Mouse (Mus musculus) thymus, postnatal 0 days (tissue): ENCODE measurements around the gene Apbb2. TPM values are rescaled to one million over a fixed set of nuclear protein-coding genes. Genes with fewer than 3 reads are reported as not detected.

Source experiments
- DNase-seq: peaks from one replicate; pipeline ENCODE4 v3.0.0-alpha.2; 2015; ENCODE audit warnings: low spot score
- polyA plus RNA-seq: library from polyadenylated mRNA; unstranded; fragments of >200 nt; fragmentation: Nextera tagmentation; extraction: Ambion mirVana; gene quantifications from 2 replicates; pipeline ENCODE4 v1.2.1, GENCODE M21; 2015

Gene Apbb2
- polyA plus RNA-seq, 1 experiment from 2014 or later: 10.6 TPM

DNA sequence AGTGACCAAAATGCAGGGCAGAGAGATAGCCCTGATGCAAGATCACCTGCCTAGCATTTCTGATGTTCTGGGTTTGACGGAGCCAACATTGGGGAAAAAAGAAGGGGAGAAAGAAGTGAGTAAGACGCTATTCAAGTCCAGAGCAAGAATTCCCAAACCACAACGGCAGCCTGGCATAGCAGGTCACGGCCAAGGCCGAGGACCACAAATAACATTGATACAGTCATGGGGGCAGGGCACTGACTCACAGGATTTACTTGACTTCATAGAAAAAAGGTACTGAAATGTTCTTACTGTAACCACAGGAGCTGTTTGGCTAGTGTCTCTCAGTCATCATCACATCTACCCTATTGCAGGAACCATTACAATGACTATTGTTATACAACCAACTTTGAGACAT, 68.3 kb downstream of the Apbb2 start:
- DNase-seq: no peak

DNA sequence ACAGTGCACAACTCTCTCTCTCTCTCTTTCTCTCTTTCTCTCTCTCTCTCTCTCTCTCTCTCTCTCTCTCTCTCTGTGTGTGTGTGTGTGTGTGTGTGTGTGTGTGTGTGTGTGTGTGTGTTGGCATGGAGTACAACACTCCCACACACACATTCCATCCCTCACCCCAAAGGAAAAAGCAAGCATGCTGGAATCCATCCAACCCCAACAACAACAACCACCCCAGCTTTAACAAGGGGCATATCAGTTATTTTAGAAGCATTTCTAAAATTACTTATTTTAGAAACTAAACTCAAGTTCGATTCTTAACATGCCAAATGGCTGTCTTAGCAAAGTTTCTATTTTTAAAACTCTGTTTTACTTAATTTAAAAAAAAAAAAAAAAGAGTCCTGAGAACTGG, 68.9 kb downstream of the Apbb2 start:
- DNase-seq: no peak

DNA sequence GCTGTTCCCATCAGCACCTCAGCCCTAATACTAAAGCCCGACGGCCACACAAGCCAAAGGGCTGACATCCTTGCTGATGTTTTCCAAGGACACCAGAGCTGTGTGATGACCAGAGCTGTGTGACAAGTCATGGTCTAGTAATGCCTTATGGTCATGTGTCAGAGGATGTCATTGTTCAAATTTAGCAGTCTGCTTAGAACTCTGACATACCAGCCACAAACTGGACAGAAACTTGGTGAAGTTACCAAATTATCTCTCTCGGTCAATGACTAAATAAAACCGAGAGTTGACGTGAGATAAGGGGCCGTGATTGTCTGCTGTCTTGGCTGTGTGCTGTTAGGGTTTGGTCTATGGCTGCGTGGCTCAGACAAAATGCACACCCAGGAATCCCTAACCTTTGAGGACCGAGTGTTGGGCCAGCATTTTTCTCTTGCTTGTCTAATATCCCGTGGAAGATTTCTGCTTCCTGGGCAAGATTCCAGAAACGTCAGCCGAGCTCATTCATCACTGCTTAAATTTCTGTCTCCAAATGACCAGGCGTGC, 71.5 kb downstream of the Apbb2 start:
- DNase-seq: no peak

DNA sequence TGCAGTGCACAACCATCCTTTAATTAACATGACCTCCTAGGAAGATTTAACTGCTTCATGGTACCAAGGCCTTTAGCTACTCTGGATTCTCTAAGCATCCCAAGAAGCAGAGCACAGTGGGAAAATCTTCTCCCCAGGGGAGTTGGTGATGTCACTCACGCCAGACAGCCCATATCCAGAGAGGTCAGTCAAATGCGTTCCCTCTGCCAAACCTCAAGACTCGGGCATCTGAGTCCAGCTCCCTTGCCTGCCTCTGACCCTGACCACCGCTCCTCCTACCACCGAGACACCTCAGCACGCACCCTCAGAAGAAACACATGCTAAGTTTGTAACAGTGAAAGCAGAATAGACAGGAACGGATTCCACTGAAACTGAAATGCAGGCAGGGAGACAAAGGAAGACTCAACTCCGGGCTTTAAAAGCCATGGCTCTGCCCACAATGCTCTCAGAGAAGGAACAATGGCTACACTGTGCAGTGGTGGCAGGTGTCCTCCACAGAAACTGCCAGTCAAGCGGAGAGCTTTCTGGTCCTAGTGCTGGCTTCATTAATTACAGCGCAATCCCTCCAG, 72.9 kb downstream of the Apbb2 start:
- no peak for DNase-seq

DNA sequence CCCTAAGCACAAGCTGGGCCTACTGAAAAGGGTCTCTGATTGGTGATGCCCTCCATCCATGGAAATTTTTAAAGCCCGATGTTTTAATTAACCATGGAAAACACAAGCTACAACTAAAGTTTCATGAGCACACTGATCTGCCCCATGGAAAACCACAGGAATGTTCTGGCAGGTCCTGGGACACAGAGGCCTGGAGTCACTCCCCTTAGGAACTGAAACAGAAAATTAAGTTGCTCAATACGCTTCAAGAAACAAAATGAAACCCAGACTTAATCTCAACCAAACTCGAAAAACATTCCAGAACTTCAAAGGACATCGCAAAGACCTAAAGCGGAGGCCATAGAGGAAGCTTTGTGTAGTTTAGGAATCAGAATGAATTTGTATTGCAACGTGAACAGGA, 74.8 kb downstream of the Apbb2 start:
- DNase-seq: no peak

DNA sequence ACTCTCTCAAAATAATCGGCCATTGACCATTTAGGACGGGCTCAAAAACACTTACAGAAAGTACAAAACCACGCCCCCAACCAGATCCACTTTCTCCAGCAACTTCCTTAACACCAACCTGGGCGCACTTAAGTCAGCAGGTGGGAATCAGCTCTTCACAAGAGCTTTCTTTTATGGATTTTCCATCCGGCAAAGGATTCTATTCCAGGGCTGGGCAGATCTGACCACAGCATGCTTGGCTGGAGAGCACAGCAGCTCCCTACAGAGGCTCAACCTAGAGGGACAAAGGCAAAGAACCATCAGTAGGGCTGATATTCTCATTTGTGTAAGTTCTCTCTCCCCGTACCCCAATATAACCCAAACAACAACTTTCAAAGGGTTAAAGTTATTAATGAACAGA, 75.2 kb downstream of the Apbb2 start:
- DNase-seq: no peak

DNA sequence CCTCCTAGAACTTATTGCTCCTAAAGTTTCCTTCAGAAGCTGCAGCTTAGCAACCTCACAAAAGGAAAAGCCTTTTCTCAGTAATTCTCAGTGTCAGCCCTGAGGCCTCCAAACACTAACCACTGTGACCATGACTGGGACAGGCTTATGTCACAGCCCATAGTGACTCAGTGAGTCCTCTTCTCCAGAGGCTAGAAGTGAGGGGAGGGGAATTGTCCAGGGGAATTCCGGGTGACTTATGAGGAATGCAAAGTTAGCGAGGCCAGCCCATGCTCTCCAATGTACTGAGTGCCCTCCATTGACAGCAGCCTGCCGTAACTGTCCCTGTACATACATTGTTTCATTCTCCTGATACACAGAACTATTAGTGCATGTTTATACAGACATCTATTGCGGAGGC, 76.1 kb downstream of the Apbb2 start:
- DNase-seq: no peak

- DNase-seq: no peak
Observed at GRCm38 (mm10) chr5:66541385-66541784, 77.2 kb downstream of the Apbb2 start.

- no peak for DNase-seq
Observed at GRCm38 (mm10) chr5:66540246-66540645, 78.3 kb downstream of the Apbb2 start.

GRCm38 (mm10) chr5:66537811-66538210, 80.8 kb downstream of the Apbb2 start:
- no peak for DNase-seq

DNA sequence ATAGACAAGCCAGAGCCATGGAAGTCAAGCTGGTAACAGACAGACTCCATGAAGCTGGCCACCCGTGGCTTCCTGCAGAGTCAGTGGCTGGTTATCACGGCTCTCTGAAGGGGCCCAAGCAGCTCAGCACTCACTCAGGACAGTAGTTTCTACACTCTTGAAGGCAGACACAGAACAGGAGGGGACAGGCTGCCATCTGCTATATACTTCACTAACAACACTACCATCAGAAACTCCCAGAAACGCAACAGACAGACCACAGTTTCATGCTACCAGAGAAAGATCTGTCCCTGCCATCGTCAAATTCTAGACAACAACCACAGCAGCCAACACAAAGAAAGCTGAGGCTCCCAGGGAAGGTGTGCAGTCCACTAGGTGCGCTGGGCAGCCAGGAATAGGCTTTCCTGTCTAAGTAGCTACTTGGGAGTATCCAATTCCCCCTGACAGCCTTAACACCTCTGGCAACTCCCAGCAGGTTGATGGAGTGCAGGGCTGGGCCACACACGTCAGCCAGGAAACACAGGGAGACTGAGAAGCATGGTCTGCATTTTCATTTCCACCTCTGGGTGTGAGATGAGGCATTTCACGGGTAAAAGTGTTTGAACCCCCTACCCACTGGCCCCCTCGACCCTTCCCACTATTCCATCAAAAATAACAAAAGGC, 81.8 kb downstream of the Apbb2 start:
- DNase-seq: no peak

DNA sequence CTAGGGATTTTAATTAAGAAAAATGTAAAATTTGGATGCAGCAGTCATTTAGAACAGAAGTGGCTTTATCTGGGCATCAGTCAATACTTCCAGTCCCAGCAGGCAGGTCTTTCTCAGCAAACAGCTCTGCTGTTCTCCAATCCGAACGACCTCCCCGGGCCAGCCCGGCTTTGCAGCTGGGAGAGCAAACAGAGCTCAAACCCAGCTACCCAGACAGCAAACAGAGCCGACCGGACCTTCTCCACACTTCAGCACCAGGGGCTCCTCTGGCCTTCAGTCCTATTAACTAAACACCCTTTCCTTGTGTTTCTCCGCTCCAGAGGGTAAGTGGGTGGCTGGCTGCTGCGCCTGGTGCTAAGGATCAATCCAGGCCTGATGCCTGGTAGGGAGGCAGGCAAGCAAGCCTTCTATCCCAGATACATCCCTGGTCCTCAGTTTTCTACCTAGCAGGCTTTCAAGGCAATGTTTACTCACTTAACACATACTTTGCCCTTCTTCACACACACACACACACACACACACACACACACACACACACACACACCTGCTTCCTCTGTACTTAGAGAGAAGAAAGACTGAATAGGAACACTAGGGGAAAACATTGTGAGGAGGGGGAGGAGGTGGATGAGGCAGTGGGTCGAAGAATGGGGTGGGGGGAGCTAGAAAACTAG, 82.9 kb downstream of the Apbb2 start:
- DNase-seq: no peak

DNA sequence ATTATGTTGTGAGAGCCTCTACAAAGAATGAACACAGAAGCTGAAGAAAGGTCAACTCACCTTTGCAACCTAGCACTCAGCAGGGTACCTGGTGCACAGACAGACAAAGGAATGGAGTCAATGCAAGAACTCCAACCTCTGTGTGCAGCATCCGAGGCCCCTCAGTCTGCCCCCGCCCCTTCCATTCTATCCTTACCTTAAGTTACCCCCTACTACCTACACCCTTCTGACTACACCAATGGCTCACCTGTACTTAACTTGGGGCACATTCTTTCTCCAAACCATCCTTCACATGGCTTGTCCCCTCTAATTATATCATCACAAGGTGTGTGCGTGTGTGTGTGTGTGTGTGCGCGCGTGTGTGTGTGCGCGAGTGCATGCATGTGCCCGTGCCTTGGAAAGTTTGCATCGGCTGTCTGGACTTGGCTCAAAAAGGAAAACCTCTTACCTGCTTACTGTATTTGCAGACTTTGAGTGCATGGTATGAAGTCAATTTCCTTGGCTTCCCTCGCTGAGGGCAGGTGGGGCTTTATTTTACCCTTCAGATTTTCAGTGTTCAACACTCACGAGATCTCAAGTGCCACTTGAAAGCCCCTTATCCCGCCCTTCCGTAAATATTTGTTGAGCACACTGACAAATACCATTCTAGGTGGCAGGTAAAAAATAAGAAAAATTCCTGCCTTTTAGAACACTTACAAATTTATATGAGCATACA, 84.7 kb downstream of the Apbb2 start:
- no peak for DNase-seq

GRCm38 (mm10) chr5:66532827-66533226, 85.8 kb downstream of the Apbb2 start:
- DNase-seq: no peak

DNA sequence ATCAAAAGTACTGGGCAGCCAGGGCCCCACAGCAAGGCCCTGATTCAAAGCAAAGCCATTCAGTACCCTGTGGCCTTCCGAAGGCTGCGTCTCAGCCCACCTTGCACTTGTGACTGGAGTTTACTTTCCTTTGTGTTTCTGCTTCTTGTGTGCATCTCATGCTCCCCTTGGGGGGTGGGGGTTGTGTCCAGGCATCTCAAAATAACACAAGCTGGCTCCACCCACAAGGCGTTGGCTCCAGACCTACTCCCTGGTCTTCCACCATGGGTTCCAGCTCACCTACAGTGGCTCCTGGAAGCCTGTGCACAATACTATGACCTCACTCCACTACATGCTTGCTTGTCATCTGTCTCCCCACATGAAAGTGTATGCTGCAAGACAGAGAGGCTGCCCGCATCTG, 88.2 kb downstream of the Apbb2 start:
- no peak for DNase-seq

GRCm38 (mm10) chr5:66529631-66530030, 89.0 kb downstream of the Apbb2 start:
- DNase-seq: no peak

DNA sequence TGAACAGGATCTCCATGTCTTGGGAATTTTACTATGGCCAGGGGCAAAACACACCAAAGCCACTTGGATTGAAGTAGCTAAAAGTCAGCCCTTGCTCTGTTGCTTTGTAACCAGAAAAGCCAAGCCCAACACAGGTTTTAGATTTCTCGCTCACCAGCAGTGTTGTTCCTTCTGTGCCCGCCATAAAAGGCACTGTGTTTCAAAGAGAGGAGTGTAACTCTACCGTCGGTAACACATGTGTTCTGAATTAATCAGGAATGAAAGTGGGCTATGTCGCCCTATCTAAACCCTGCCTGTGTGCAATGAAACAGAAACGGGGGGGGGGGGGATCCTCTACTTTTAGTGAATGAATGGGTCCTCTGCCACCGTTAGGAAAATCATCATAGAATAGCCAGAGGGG, 90.0 kb downstream of the Apbb2 start:
- DNase-seq: no peak

DNA sequence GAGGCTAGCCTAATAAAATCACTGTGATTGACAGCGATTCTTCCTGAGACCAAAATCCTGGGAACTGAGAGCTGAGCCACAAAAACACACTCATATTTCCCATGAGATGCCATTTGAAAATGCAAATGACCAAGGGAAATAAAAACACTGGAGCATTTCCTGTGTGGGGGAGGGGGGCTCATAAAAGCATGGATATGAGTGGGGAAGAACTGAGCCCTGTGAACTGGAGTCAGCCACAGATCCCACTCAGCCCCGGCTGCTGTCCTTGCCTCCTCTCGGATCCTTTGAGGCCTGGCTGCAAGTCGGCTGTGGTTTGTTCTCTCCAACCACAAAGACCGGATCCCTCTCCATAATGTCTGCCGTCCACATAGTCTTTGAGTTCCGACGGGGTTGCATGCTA, 91.5 kb downstream of the Apbb2 start:
- no peak for DNase-seq

DNA sequence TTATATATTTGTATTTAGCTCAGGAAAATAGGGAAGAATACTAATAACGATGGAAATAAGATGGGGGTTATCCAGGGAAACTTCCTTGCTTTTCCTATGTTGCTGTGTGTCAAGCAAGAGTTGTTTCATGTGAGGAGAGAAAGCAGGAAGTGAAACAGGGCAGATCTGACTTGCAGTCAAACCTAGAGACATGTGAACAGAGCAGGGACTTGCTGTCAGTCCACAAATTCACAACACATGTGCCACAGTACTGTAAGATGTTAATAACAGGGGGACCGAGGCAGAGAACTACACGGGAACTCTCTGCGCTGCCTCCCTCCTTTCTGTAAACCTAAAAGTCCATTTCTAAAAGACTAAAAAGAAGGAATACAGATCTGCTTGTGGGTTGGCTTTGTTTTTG, 93.6 kb downstream of the Apbb2 start:
- DNase-seq: no peak

GRCm38 (mm10) chr5:66523681-66524503, 94.7 kb downstream of the Apbb2 start:
- DNase-seq: peak; percentile 5

GRCm38 (mm10) chr5:66521250-66521649, 97.3 kb downstream of the Apbb2 start:
- no peak for DNase-seq
